Mouse (Mus musculus) kidney, adult 8-10 months (tissue): ENCODE measurements at regions not wholly inside any gene's neighbourhood (a gene's known extent, or its start where the extent isn't known, plus 50 kb on each side); places are given as distances from the start of the nearest gene placed in this dataset.
"Not testable (repeated sequence)": the region's sequence is repeated elsewhere in the genome, so short reads cannot be mapped to it uniquely, and the experiment has no call there.

ENCODE experiments used
- DNase-seq, 2 experiments: peaks; one replicate each; pipeline ENCODE4 v3.0.0; 2022

- no peak for DNase-seq
Measured at GRCm38 (mm10) chr12:104637046-104638032, 114.4 kb downstream of the Dicer1 start.

GRCm38 (mm10) chr12:104636474-104636873 lies 115.3 kb downstream of the Dicer1 start:
- no peak for DNase-seq

GRCm38 (mm10) chr12:104634818-104635217 lies 116.9 kb downstream of the Dicer1 start:
- DNase-seq: no peak

DNA sequence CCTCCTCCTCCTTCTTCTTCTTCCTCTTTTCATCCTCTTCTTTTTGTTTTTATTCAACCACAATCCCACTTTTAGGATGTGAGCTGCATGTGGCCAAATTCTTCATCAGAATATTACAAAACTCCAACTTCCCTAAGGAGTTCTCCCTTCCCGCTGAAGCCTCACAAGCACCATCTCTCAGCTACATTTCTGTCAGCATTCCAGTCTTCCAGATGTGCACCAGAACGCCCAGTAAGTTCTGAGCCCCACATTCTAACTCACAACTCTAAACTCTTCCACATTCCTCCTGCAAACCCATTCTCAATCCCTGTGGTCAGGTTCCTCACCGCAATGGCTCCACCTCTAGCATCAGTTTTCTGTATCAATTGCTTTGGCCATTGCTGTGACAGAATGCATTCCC lies 121.2 kb downstream of the Dicer1 start:
- DNase-seq: no peak

- DNase-seq: no peak
Measured at GRCm38 (mm10) chr12:104629449-104629848, 122.3 kb downstream of the Dicer1 start.

GRCm38 (mm10) chr12:104626054-104626453 lies 125.7 kb downstream of the Dicer1 start:
- no peak for DNase-seq

DNA sequence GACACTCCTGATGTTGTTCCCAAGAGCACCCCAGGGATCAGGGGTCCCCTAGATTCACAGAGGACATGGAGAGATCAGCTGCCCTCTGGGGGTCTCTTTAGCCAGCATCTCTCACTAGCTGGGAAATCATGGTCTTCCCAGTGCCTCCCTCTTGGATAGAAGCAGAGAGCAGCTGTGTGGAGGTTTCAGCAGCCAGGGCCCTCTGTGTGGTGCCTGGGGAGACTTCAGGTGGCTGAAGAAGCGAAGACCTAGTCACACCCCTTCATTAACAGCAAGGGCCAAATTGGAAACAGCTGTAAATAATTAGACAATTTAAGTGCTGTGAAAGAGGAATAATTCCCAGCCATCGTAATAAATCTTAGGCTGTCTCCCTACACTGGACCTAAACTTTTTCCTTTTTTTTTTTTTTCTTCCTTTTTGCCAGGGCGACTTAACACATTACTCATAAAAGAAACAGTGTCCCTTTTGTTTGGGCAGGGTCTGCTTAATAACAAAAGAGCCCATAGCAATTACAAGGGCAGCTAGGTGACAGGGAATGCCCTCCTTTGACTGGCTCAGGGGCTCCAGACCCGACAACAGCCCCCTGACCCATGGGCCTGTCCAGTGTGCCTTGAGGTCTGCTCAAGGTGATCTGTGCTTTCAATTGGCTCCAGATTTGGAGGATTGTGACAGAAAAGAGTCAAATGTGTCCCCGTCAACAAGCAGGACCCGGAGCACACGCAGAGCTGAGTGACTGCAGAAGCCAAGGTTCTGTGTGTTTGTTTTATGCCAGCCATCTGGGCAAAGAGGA lies 127.7 kb downstream of the Dicer1 start:
- no peak for DNase-seq

DNA sequence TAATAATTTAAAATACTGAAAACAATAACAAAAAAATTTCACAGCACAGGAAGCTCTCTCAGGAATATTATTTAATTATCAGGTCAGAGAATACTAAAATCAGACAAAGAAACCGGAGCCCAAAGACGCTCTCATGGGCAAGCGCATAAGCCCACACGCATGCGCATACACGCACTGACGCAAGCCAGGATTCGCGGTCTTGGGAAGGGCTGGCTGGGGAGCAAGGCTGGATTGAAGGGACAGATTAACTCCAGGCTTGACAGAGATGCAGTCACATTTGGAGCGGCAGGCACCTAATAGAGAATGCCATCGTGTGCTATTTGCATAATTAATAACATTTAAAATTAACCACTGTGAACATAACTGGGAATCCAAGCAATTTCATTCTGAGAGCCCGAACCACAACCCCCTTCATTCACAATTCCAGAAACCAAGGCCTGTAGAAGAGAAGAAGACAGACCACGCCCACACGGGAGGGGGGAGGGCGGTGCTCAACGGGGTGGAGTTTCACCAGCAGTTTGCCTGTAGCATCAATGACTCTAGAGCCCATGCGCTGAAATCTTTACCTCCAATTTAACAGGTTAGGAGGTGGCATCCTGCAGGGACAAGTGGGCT lies 134.5 kb downstream of the Dicer1 start:
- DNase-seq: no peak

DNA sequence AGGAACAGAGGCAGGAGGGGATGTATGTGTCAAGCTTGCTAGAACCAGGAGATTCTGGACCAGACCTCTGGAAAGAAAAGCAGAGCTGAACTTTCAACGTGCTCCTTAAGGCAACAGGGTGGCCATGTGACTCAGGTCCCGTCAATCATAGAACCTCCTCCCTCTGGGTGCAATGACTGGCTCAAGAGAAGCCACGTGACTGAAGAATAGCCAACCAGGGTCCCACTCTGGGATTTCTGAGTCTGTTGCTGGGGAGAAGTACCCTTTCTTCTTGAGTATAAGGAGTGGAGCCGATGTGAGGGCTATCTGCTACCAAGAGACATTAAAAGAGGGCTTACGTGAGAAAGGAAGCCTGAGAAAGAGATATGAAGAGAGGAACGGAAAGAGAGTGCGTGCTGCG lies 137.5 kb downstream of the Dicer1 start:
- DNase-seq: no peak

DNA sequence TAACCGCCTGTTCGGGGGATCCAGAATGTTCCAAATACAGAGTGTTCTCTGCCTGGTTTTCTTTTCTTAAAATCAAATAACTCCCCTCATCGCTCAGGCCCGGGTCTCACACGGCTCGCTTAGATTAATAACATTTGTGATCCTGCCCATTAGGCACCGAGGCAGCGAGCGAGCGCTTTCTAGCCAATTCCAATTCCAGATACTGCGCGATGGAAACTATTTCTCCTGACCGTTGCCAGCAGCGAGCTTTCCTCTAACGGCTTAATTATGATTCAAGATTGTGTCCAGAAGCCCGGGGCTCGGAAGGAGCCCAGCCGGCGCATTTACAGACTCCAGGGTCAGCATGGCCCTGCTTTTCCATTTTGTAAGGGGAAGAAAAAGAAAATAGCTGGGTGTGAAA lies 136.6 kb upstream of the Gsc start:
- peak in 1 of 2 experiments; percentile 13 for DNase-seq

DNA sequence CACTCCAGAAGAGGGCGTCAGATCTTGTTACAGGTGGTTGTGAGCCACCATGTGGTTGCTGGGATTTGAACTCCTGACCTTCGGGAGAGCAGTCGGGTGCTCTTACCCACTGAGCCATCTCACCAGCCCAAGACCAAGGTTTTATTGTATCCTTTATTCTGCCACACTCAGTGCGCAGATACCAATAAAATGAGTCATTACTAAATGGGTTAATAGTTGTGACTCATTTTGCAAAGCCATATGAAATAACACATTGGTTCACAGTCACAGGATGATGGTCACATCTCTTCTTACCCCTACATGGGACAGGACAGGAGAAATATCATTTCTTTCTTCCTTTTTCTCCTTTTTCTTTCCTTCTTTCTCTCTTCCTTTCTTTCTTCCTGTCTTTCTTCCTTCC lies 135.8 kb upstream of the Gsc start:
- not testable (repeated sequence) for DNase-seq

GRCm38 (mm10) chr12:104607410-104607809 lies 134.3 kb upstream of the Gsc start:
- DNase-seq: no peak

GRCm38 (mm10) chr12:104605535-104606399 lies 132.6 kb upstream of the Gsc start:
- DNase-seq: no peak

DNA sequence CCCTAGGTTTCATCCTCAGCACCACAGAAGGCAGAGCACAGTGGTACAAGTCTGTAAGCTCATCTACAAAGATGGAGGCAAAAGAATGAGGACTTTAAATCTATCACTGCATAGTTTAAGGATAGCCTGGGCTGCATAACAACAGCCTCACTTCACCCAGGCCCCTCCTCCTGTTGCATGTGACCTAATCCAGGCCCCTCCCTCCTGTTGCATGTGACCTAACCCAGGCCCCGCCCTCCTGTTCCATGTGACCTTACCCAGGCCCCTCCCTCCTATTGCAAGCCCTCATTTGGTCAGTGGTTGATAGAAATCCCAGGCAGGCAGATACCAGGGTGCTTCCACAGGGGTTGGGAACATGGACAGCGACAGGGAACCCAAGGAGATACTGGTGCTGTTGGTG lies 124.9 kb upstream of the Gsc start:
- DNase-seq: no peak

DNA sequence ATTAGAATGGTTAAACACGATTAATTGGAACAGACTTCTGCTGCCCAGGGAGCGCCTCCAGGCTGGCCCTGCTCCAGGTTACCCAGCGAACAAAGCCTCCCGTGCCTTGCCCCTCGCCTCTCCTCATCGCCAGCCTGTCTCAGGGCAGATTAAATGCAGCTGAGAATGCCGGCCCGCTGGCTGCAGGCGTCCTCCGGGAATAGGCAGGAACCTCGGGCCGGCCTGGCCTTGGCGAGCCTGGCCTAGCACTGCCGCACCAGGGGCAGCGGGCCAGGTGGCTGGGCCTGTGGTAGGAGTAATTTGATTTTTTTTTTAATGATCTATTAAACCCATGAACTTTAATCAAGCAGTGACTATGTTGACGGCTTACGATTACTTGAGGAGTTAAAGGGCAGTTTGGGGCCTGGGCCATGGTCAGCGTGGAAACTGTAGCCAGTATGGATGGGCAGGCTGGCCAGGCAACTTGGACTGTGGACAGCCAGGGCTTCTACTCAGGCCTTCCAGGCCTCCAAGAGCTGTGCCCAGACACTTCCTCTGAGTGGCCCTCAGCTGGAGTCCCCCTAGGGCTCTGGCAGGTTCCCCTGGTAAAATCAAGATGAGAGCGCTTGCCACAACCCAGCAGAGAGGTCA lies 120.5 kb upstream of the Gsc start:
- peak; percentile 34 for DNase-seq

DNA sequence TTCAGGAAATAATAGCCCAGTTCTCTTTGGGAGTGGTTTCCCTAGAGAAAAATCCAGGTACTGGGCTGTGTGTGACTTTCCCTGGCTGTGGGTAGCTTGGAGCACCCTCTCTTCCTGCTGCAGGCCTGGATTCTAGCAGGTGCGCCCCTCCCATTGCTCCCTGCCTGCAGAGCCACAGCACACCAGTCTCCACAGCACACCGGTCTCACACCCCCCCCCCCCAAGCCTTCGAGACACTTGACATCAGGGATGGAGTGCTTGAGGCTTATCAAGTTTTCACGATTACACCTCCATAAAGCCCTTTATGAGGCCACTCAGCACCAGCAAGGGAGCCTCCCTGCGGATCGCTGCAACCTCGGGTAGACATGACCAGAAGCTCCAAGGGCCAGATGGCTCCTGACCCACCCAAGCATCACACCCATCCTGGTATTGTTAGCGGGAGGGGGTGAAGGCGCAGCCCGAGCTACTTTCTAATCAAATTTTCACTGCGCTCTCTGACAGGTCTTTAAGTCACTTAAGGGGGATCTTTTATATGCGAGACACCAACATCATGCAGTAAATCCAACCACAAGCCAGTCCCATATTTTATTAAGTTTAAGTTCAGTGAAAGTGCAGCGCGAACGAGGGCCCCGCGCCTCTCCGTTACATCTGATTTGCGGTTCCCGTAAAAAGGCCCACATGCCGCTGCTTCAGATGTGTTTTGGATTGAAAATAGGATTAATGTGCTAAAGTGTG lies 119.8 kb upstream of the Gsc start:
- no peak for DNase-seq

- DNase-seq: no peak
Measured at GRCm38 (mm10) chr12:104591571-104591970, 118.4 kb upstream of the Gsc start.

DNA sequence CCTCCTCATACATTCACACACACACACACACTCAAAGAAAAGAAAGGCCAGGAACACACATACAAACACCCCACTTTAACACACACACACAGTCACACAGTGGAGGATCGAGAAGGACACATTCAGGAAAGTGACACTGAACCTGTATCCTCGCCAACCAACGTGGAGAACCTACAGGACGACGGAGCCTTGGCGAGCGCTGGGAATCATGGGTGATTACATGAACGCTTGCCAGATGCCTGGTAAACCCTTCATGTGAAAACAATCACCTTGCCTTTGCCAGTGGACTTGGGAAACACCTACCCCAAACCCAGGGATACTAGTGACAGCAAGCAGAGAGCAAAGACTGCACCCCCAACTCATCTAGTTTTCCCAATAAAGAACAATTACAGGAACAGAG lies 117.2 kb upstream of the Gsc start:
- no peak for DNase-seq

GRCm38 (mm10) chr12:104584408-104584807 lies 111.3 kb upstream of the Gsc start:
- DNase-seq: no peak

- no peak for DNase-seq
Measured at GRCm38 (mm10) chr12:104580796-104581195, 107.7 kb upstream of the Gsc start.

- DNase-seq: no peak
Measured at GRCm38 (mm10) chr12:104567622-104568021, 94.5 kb upstream of the Gsc start.
